Mouse (Mus musculus): Measurements from ENCODE around the gene Cnn1.

DNA sequence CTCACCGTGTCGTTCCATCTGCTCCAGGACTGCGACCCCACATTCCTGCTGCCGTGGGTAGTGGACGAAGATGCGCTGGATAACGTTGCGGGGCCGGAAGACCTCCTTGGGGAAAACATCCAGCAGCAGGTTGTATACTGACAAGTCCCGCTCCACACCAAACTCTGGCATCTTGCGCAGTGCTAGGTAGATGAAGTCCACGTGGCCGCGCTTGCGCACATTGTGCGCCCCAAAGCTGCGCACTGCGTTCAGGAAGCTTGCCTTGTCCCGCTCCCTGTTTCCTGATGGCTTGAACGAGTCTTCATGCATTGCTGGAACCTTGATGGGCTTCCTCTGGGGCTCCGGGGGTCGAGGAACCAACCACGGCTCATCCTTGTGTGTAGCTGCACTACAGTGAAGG, 22.8 kb upstream of the Cnn1 start:
- TF ChIP-seq CTCF (IDR thresholded peaks at IDR 0.05; ENCODE audit: borderline replicate concordance, extremely low read depth, insufficient read depth, insufficient read length) (no peak), POLR2A (IDR thresholded peaks at IDR 0.05; ENCODE audit: borderline replicate concordance, extremely low read depth, insufficient read depth, insufficient read length, poor library complexity, severe bottlenecking) (no peak)
